Mouse (Mus musculus): Measurements from ENCODE around the gene Bnipl.

DNA sequence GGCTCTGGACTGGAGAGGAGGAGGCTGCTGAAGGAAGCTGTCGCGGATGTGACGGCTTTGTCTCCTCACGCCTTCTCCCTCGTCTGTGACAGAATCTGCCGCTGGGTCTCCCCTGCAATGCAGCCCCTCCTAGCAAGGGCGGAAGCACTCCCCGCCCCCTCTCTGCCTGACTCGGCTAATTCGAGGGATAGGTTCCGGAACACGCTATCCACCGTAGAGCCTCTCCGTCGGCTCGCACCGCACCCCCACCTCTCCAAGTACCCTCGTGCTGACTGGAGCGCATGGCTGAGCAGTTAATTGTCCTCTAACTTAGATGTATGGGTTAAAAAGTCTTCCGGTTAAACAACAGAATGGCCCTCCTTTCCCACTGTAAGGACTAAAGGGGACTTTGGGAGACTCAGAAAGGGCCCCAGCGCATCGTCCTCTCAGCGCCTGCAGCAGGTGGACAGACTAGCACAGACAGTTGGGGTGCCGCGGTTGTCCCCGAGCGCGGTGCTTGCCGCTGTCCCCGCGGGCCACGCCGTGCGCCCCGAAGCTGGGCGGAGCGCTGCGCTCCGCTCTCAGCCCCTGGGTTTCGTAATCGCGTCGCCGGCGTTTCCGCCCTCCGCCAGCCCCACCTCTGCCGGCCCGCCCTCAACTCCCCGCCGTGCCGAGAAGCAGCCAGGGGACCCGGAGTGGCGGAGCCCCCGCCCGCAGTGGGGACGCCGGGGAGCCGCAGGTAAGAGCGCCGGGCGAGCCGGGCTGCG, 22.7 kb downstream of the Bnipl start, which contains the start of gene Cdc42se1:
- no peak for TF ChIP-seq CTCF (IDR thresholded peaks at IDR 0.05; ENCODE audit: extremely low read depth, insufficient read depth, low read length)
- TF ChIP-seq POLR2A (IDR thresholded peaks at IDR 0.05; ENCODE audit: extremely low read depth, insufficient read depth, low read length): peak; percentile 96
